Mouse (Mus musculus) heart, embryonic 11.5 days (tissue): ENCODE measurements around the gene Cntn1. TPM values are rescaled to one million over a fixed set of nuclear protein-coding genes. Genes with fewer than 3 reads are reported as not detected.

Experiments used
- ATAC-seq: fragments of 200-750 bp; cut with Nextera tagmentation; replicated peaks from 2 replicates; pipeline ENCODE4 v1.8.0; 2017; ENCODE audit warnings: moderate library complexity; ENCODE audit not compliant: insufficient number of reproducible peaks, low FRiP score, low TSS enrichment
- H3K27ac ChIP-seq: fragments of 300-500 bp; sonication (generic); 2 replicates; pipeline ENCODE4 v1.5.1; 2014; ENCODE audit warnings: mild to moderate bottlenecking, low read depth, low read length
- H3K27me3 ChIP-seq: fragments of 300-500 bp; sonication (generic); 2 replicates; pipeline ENCODE4 v1.6.1; 2014; ENCODE audit warnings: mild to moderate bottlenecking, low read length, mixed read lengths; ENCODE audit not compliant: control insufficient read depth, insufficient read depth
- H3K36me3 ChIP-seq: fragments of 300-500 bp; sonication (generic); 2 replicates; pipeline ENCODE4 v1.6.1; 2014; ENCODE audit warnings: mild to moderate bottlenecking, low read length, moderate library complexity, mixed read lengths; ENCODE audit not compliant: control insufficient read depth, insufficient read depth
- H3K4me1 ChIP-seq: fragments of 300-500 bp; sonication (generic); 2 replicates; pipeline ENCODE4 v1.6.1; 2014; ENCODE audit warnings: low read length; ENCODE audit not compliant: control insufficient read depth, insufficient read depth
- H3K4me2 ChIP-seq: fragments of 300-500 bp; sonication (generic); 2 replicates; pipeline ENCODE4 v1.6.1; 2014; ENCODE audit warnings: mild to moderate bottlenecking, moderate library complexity
- H3K4me3 ChIP-seq: fragments of 300-500 bp; sonication (generic); 2 replicates; pipeline ENCODE4 v1.5.1; 2014; ENCODE audit warnings: low read depth, low read length
- H3K9ac ChIP-seq: fragments of 300-500 bp; sonication (generic); 2 replicates; pipeline ENCODE4 v1.6.1; 2014; ENCODE audit warnings: mild to moderate bottlenecking, low read depth, low read length, moderate library complexity
- H3K9me3 ChIP-seq: fragments of 300-500 bp; sonication (generic); replicated peaks from 2 replicates; pipeline ENCODE4 v1.6.1; 2016; ENCODE audit warnings: low read length; ENCODE audit not compliant: control insufficient read depth
- WGBS: fragments of 180-500 bp; shearing (Covaris S2); extraction: QIAGEN DNeasy Blood & Tissue Kit; methylation state at CpG from one replicate; pipeline ENCODE4 v1.1.7; 2014; ENCODE audit not compliant: insufficient replicate concordance; 5-methylcytosine and 5-hydroxymethylcytosine counted together
- polyA plus RNA-seq: library from polyadenylated mRNA; unstranded; fragments of >200 nt; fragmentation: Nextera tagmentation; extraction: Ambion mirVana; gene quantifications from 2 replicates; pipeline ENCODE4 v1.2.1, GENCODE M21; 2014

Cntn1 gene
- polyA plus RNA-seq, 1 experiment from 2014 or later = 0.76 TPM

- 60% methylated on average over 10 of the region's 10 CpGs for WGBS
- ATAC-seq = no peak
These were observed 109.8 kb downstream of the Cntn1 start for GRCm38 (mm10) chr15:92160855-92161162.

DNA sequence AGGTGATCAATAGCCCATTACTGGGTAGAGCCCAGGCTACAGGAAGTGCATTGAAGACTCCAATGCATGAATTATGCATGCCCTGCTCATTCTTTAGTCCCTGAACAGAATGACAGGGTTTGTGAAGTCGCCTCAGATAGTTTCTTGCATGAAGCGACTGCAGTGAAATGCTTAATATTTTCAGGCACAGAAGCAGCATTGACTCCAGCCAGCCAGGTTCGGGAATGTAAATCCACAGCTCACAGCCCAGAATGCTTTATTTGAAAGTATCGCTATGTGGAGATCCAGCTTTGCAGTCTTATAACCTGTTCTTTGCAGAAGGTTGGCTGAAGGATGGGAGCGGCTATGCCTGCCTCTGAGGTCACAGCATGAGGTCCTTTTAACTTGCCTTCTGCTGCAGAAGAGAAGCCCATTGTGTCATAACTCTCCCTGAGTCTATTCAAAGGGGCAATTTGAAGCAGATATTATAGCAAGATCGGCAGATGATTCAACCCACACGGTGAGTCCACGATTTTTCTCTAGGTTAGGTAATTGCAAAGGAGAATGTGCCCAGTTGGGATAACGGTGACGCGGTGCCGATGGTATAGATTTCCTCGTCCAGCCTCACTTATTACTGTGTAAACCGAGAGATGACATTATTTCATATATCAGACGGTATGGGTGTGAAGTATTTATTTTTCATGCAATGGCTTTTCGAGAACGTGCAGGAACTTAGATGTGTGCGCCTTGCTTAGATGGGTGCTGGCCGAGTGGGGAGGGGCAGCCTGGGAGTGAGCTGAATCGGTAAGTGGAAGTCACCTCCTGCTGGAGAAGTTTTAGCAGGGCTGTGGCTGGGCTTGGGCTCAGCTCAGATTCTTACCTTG, 110.4 kb downstream of the Cntn1 start:
- H3K4me3 ChIP-seq = no peak overlapping the region
- H3K4me1 ChIP-seq = no peaks in the 10 kb centered on the region
- no peak for ATAC-seq
- 49% methylated on average over 20 of the region's 20 CpGs for WGBS
- H3K9ac ChIP-seq = no peak overlapping the region
- H3K27ac ChIP-seq = no peak overlapping the region
- H3K36me3 ChIP-seq = no peaks in the 10 kb centered on the region
- H3K27me3 ChIP-seq = no peaks in the 10 kb centered on the region; the same call in 1 of the 2 replicates
- no peak overlapping the region for H3K4me2 ChIP-seq
- no peaks in the 10 kb centered on the region for H3K9me3 ChIP-seq

More at GRCm38 (mm10) chr15:92160855-92161162, 109.8 kb downstream of the Cntn1 start:
- Histone ChIP-seq H3K4me3 (no peak overlapping the region), H3K27ac (no peak overlapping the region), H3K36me3 (no peaks in the 10 kb centered on the region), H3K4me2 (no peak overlapping the region), H3K9me3 (no peaks in the 10 kb centered on the region), H3K9ac (no peak overlapping the region), H3K4me1 (no peaks in the 10 kb centered on the region), H3K27me3 (no peaks in the 10 kb centered on the region; the same call in 1 of the 2 replicates)

DNA sequence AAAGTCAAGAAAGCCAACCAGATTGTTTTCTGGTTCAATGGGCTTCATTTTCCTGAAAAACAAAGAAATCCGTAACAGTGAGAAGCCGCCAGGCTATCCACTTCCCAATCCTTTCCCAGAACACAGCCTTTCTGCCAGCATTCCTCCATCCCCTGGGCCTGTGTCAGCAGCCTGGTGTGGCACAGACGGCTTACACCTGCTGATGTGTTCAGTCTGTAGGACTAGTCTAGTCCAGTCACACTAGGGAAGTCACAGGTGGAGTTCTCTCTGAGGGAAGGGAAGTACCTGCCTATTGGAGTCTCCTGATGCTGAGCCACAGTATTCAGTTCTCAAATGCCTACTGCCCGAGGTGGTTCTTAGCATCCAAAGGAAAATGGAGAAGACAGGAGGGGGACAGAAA, 111.9 kb downstream of the Cntn1 start:
- Histone ChIP-seq H3K36me3 (no peaks in the 10 kb centered on the region), H3K4me3 (no peak overlapping the region), H3K9ac (no peak overlapping the region), H3K9me3 (no peaks in the 10 kb centered on the region), H3K27me3 (no peaks in the 10 kb centered on the region; the same call in 1 of the 2 replicates), H3K27ac (no peak overlapping the region), H3K4me1 (no peaks in the 10 kb centered on the region), H3K4me2 (no peak overlapping the region)
- WGBS = 59% methylated on average over 4 of the region's 4 CpGs
- ATAC-seq = no peak

- ATAC-seq = no peak
- H3K4me2 ChIP-seq = no peak overlapping the region
- 67% methylated on average over 3 of the region's 3 CpGs for WGBS
- H3K27me3 ChIP-seq = no peaks in the 10 kb centered on the region; the same call in 1 of the 2 replicates
- H3K36me3 ChIP-seq = no peaks in the 10 kb centered on the region
- no peaks in the 10 kb centered on the region for H3K4me1 ChIP-seq
- H3K27ac ChIP-seq = no peak overlapping the region
- H3K9me3 ChIP-seq = no peaks in the 10 kb centered on the region
- no peak overlapping the region for H3K9ac ChIP-seq
- H3K4me3 ChIP-seq = no peak overlapping the region
These were observed 113.2 kb downstream of the Cntn1 start for GRCm38 (mm10) chr15:92164127-92164526.

GRCm38 (mm10) chr15:92166266-92166665, 115.3 kb downstream of the Cntn1 start:
- 77% methylated on average over 5 of the region's 5 CpGs for WGBS
- Histone ChIP-seq H3K9ac (no peak overlapping the region), H3K4me2 (no peak overlapping the region), H3K27ac (no peak overlapping the region), H3K27me3 (no peaks in the 10 kb centered on the region), H3K4me1 (no peaks in the 10 kb centered on the region), H3K4me3 (no peak overlapping the region), H3K36me3 (no peaks in the 10 kb centered on the region), H3K9me3 (no peaks in the 10 kb centered on the region)
- no peak for ATAC-seq

DNA sequence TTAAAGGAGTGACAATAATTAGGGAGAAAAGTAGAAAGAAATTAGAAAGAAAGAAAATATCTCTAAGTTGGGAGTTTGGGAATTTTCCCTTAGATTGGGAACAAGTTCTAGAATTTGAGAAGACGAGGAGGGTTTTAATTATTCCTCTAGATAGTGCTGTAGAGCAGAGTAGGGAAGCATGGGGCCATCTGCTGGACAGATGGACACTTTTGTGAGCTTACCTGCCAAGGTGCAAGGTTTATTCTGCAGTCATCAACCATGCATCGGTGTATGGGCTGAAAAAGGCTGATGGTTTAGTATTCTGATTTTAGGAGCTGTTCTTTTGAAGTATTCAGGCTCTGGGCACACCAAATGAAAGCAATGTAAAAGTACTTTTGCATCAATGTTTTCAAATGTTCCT, 124.8 kb downstream of the Cntn1 start:
- no peak overlapping the region for H3K4me2 ChIP-seq
- H3K9me3 ChIP-seq = no peaks in the 10 kb centered on the region
- no peaks in the 10 kb centered on the region for H3K27me3 ChIP-seq
- no peak for ATAC-seq
- H3K36me3 ChIP-seq = no peaks in the 10 kb centered on the region
- WGBS = 73% methylated on average over 2 of the region's 2 CpGs
- no peak overlapping the region for H3K9ac ChIP-seq
- H3K4me3 ChIP-seq = no peak overlapping the region
- H3K27ac ChIP-seq = no peak overlapping the region
- H3K4me1 ChIP-seq = no peaks in the 10 kb centered on the region

- H3K9ac ChIP-seq = no peak overlapping the region
- H3K27ac ChIP-seq = no peak overlapping the region
- H3K4me3 ChIP-seq = no peak overlapping the region
- H3K4me2 ChIP-seq = no peak overlapping the region
- no peaks in the 10 kb centered on the region for H3K4me1 ChIP-seq
- no peaks in the 10 kb centered on the region for H3K36me3 ChIP-seq
- no peak for ATAC-seq
- WGBS = 76% methylated on average over 9 of the region's 9 CpGs
- H3K9me3 ChIP-seq = no peaks in the 10 kb centered on the region
- H3K27me3 ChIP-seq = no peaks in the 10 kb centered on the region
These were observed 126.4 kb downstream of the Cntn1 start for GRCm38 (mm10) chr15:92177413-92177812.

DNA sequence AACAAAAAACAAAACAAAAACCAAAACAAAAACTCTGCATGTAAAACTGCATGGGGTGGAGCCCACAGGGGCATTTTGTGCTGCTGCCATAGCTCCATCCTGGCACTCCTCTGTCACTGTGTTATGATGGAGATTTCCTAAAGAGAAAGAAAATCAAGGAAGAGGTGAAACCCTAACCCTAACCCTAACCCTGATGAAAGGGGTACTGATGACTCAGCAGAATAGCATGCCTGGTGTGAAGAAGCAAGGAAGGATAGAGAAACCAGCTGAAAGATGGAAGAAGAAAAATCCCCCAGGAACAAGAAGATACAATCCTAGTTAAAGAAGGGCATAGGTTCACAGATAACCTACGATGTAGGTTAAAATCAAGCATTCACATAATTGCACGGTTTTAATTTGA, 134.5 kb downstream of the Cntn1 start:
- H3K9me3 ChIP-seq = no peaks in the 10 kb centered on the region
- no peak overlapping the region for H3K4me3 ChIP-seq
- no peaks in the 10 kb centered on the region for H3K36me3 ChIP-seq
- no peak overlapping the region for H3K9ac ChIP-seq
- H3K27me3 ChIP-seq = no peaks in the 10 kb centered on the region
- WGBS = 80% methylated on average over 2 of the region's 2 CpGs
- ATAC-seq = no peak
- no peaks in the 10 kb centered on the region for H3K4me1 ChIP-seq
- H3K4me2 ChIP-seq = no peak overlapping the region
- no peak overlapping the region for H3K27ac ChIP-seq

DNA sequence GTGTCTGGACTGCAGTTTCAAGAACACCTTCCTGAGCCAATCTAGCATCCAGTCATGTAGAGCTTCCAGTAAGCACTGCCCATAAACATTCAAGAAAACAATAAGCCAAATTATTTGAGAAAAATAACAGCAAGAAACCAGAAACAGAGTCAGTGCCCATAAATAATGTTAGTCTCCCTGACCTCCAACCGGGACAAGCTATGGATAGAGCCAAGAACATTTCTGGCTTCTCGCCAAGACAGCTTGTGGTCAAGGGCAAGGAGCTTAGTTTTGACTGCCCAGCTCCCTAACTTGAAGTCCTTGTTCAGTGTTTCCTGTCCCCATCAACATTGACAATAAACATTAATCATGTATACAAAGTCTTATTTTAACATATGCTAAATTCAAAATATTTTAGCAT, 139.0 kb downstream of the Cntn1 start:
- no peak overlapping the region for H3K27ac ChIP-seq
- 62% methylated on average over 2 of the region's 2 CpGs for WGBS
- H3K9me3 ChIP-seq = no peaks in the 10 kb centered on the region
- no peak for ATAC-seq
- no peak overlapping the region for H3K4me2 ChIP-seq
- no peak overlapping the region for H3K4me3 ChIP-seq
- no peaks in the 10 kb centered on the region for H3K36me3 ChIP-seq
- H3K9ac ChIP-seq = no peak overlapping the region
- no peaks in the 10 kb centered on the region for H3K27me3 ChIP-seq
- H3K4me1 ChIP-seq = no peaks in the 10 kb centered on the region
